Comparison of ENCODE assay signal across 10 mouse cellular contexts in genomic region chr10:39625626-39626260, GRCm38 (mm10). TPM values are rescaled to one million over a fixed set of nuclear protein-coding genes. Genes with fewer than 3 reads are reported as not detected.
DNase-seq lines count a peak whose midpoint lies in the region; ATAC-seq and TF ChIP-seq lines count a peak whose summit lies in the region.
"Had no signal": no experiment of that assay in that cellular context is flagged by ENCODE, and none has a peak within 500 bp of the region (broad histone marks: within the 10 kb centered on the region; RNA-seq: fewer than 3 reads in every experiment).

No protein-coding gene starts in this region.

- ATAC-seq in stomach, postnatal 0 days (ENCODE audit: low FRiP score, low TSS enrichment): 0 out of 2 replicates have a peak, but pooled peaks have one; percentile 16
- no peak for ATAC-seq in erythroblast, adult 5-6 weeks (replicated peaks; ENCODE audit: low FRiP score, poor library complexity, severe bottlenecking)

- no peak overlapping the region for H3K9ac ChIP-seq in stomach, postnatal 0 days (ENCODE audit: low read length)
- H3K9ac ChIP-seq: heart, embryonic 13.5 days had no signal

- H3K4me2 ChIP-seq in stomach, postnatal 0 days (replicated peaks; ENCODE audit: low read depth): no peak overlapping the region; the same call in 1 of the 2 replicates
- H3K4me2 ChIP-seq: heart, embryonic 13.5 days had no signal

- H3K9me3 ChIP-seq in limb, embryonic 10.5 days (replicated peaks): no peaks in the 10 kb centered on the region
- no peaks in the 10 kb centered on the region for H3K9me3 ChIP-seq in stomach, postnatal 0 days (ENCODE audit: control insufficient read depth, low read length)
- H3K9me3 ChIP-seq: heart, embryonic 13.5 days had no signal

- no peak overlapping the region for H3K4me3 ChIP-seq in limb, embryonic 10.5 days
- H3K4me3 ChIP-seq in stomach, postnatal 0 days (ENCODE audit: low read depth, low read length): no peak overlapping the region
- H3K4me3 ChIP-seq: heart, embryonic 13.5 days had no signal

- DNase-seq in adrenal gland, postnatal 10 days: peak; percentile 39
- DNase-seq in adrenal gland, adult 2 months: no peak
- DNase-seq in urinary bladder, postnatal 14 days (ENCODE audit: low spot score): peak; percentile 64
- no peak for DNase-seq in urinary bladder, postnatal 10 days (ENCODE audit: low spot score)
- no peak for DNase-seq in limb, embryonic 10.5 days (ENCODE audit: low spot score)
- no peak for DNase-seq in stomach, postnatal 0 days (ENCODE audit: low spot score)
- no peak for DNase-seq in frontal cortex, postnatal 14 days (ENCODE audit: low spot score in 2 of 2)
- DNase-seq: retina, postnatal 1 day had no signal

- H3K27me3 ChIP-seq in limb, embryonic 10.5 days (ENCODE audit: low read depth, poor library complexity, severe bottlenecking): no peaks in the 10 kb centered on the region
- no peaks in the 10 kb centered on the region for H3K27me3 ChIP-seq in stomach, postnatal 0 days (ENCODE audit: control insufficient read depth, insufficient read depth, low read length)
- H3K27me3 ChIP-seq: heart, embryonic 13.5 days had no signal

- no peak for TF ChIP-seq EP300 in stomach, postnatal 0 days (optimal IDR thresholded peaks at IDR 0.05)

- H3K36me3 ChIP-seq in limb, embryonic 10.5 days: peaks cover 19% of the 10 kb centered on the region
- peaks cover 7% of the 10 kb centered on the region; the same call in 1 of the 2 replicates for H3K36me3 ChIP-seq in stomach, postnatal 0 days (ENCODE audit: control insufficient read depth, insufficient read depth, low read length)

- peak overlapping the region; percentile 50; the same call in 1 of the 2 replicates for H3K27ac ChIP-seq in limb, embryonic 10.5 days
- H3K27ac ChIP-seq in stomach, postnatal 0 days (replicated peaks): peak overlapping the region; percentile 63
- H3K27ac ChIP-seq: heart, embryonic 13.5 days had no signal

- 61% methylated on average over 11 of the region's 11 CpGs for WGBS in limb, embryonic 10.5 days
- 39% methylated on average over 11 of the region's 11 CpGs for WGBS in stomach, postnatal 0 days

- peaks cover 48% of the 10 kb centered on the region for H3K4me1 ChIP-seq in limb, embryonic 10.5 days
- peaks cover 12% of the 10 kb centered on the region for H3K4me1 ChIP-seq in stomach, postnatal 0 days (replicated peaks; ENCODE audit: control insufficient read depth, insufficient read depth)

- TF ChIP-seq CTCF in stomach, postnatal 0 days (IDR thresholded peaks at IDR 0.05; ENCODE audit: low read depth): no peak

RNA-seq across cellular contexts. Expression of gene Traf3ip2, which starts 13.0 kb away (rescaled TPM):
- total RNA-seq in adrenal gland, postnatal 10 days (2021): 10 to 100 TPM in 1 of 2 experiments, 1 to 10 TPM in 1; 9.9 to 20.0 TPM
- total RNA-seq in adrenal gland, adult 2 months (2021): 10 to 100 TPM; 15.3 to 19.1 TPM
- polyA plus RNA-seq in adrenal gland, adult 2 months (2012; rRNA removed): 20.2 and 24.2 TPM in 2 replicates
- polyA plus RNA-seq in limb, embryonic 10.5 days (2016; fragmentation: Nextera tagmentation; extraction: Ambion mirVana): 7.2 and 8.7 TPM in 2 replicates
- 19.4 and 24.1 TPM in 2 replicates for polyA plus RNA-seq in stomach, postnatal 0 days (2015; fragmentation: Nextera tagmentation; extraction: Ambion mirVana)
- not detected in 2 replicates for total RNA-seq in erythroblast, adult 5-6 weeks (2015; ENCODE audit: low replicate concordance)
- total RNA-seq in erythroblast, adult 5-6 weeks (2017; ENCODE audit: low replicate concordance): 0.70 TPM in 1 of 2 replicates, not detected in the other

Comparison
In these comparisons a context has a peak if more than half of its experiments do, and no peak if none do; other contexts are left out.
1. DNase-seq: peak in adrenal gland, postnatal 10 days (single experiment) and urinary bladder, postnatal 14 days (single experiment); none in adrenal gland, adult 2 months (single experiment), urinary bladder, postnatal 10 days (single experiment), limb, embryonic 10.5 days (single experiment), stomach, postnatal 0 days (single experiment) and frontal cortex, postnatal 14 days (0 of 2).
2. RNA of gene Traf3ip2, which starts 13.0 kb away (total RNA-seq): 9.9 to 20.0 TPM in adrenal gland, postnatal 10 days and 15.3 to 19.1 TPM in adrenal gland, adult 2 months; 0.70 TPM in erythroblast, adult 5-6 weeks; every median in the first group is over 4 times any median in the second.